18 mouse cellular contexts compared by ENCODE assay signal in genomic region chr9:115862802-115863201, GRCm38 (mm10). TPM values are rescaled to one million over a fixed set of nuclear protein-coding genes. Genes with fewer than 3 reads are reported as not detected.
DNase-seq lines count a peak whose midpoint lies in the region; ATAC-seq and TF ChIP-seq lines count a peak whose summit lies in the region.
"Had no signal": no experiment of that assay in that cellular context is flagged by ENCODE, and none has a peak within 500 bp of the region (broad histone marks: within the 10 kb centered on the region; RNA-seq: fewer than 3 reads in every experiment).

No protein-coding gene starts in this region.

- ATAC-seq in kidney, embryonic 15.5 days (replicated peaks; ENCODE audit: low FRiP score), result 0 out of 2 replicates have a peak, but pooled peaks have one; percentile 4
- peak; percentile 86 for ATAC-seq in common myeloid progenitor, adult 5-6 weeks (replicated peaks; ENCODE audit: low read depth, poor library complexity, severe bottlenecking)
- peak; percentile 83 for ATAC-seq in liver, embryonic 14.5 days (ENCODE audit: insufficient read depth)
- no peak for ATAC-seq in midbrain, embryonic 15.5 days (replicated peaks)
- ATAC-seq in erythroblast, adult 5-6 weeks (replicated peaks; ENCODE audit: low FRiP score, poor library complexity, severe bottlenecking), result no peak
- ATAC-seq: forebrain, embryonic 13.5 days; intestine, postnatal 0 days had no signal

- no peak overlapping the region for H3K27ac ChIP-seq in kidney, embryonic 15.5 days
- no peak overlapping the region for H3K27ac ChIP-seq in liver, embryonic 14.5 days
- H3K27ac ChIP-seq in midbrain, embryonic 15.5 days, result no peak overlapping the region
- H3K27ac ChIP-seq: embryonic facial prominence, embryonic 13.5 days; forebrain, embryonic 13.5 days; gastrocnemius, adult 2 months; heart, embryonic 13.5 days; lung, embryonic 15.5 days; midbrain, embryonic 10.5 days had no signal

- no peak overlapping the region for H3K9ac ChIP-seq in kidney, embryonic 15.5 days
- H3K9ac ChIP-seq in liver, embryonic 14.5 days (replicated peaks), result no peak overlapping the region
- no peak overlapping the region for H3K9ac ChIP-seq in midbrain, embryonic 15.5 days
- H3K9ac ChIP-seq: embryonic facial prominence, embryonic 13.5 days; forebrain, embryonic 13.5 days; heart, embryonic 13.5 days; lung, embryonic 15.5 days had no signal

- no peaks in the 10 kb centered on the region for H3K4me1 ChIP-seq in kidney, embryonic 15.5 days
- H3K4me1 ChIP-seq in liver, embryonic 14.5 days (replicated peaks; ENCODE audit: control insufficient read depth in 2 of 2, insufficient read depth in 2 of 2, low read length in 1 of 2), result no peaks in the 10 kb centered on the region
- no peaks in the 10 kb centered on the region for H3K4me1 ChIP-seq in midbrain, embryonic 15.5 days
- H3K4me1 ChIP-seq: forebrain, embryonic 13.5 days; midbrain, embryonic 10.5 days had no signal

- TF ChIP-seq EP300 in liver, embryonic 14.5 days (IDR thresholded peaks at IDR 0.05; ENCODE audit: low read depth), result no peak

- no peaks in the 10 kb centered on the region for H3K27me3 ChIP-seq in kidney, embryonic 15.5 days
- H3K27me3 ChIP-seq in liver, embryonic 14.5 days (ENCODE audit: control insufficient read depth, insufficient read depth, low read length), result no peaks in the 10 kb centered on the region
- H3K27me3 ChIP-seq in midbrain, embryonic 15.5 days (replicated peaks), result no peaks in the 10 kb centered on the region
- H3K27me3 ChIP-seq: embryonic facial prominence, embryonic 13.5 days; forebrain, embryonic 13.5 days; heart, embryonic 13.5 days; lung, embryonic 15.5 days had no signal

- H3K4me2 ChIP-seq in kidney, embryonic 15.5 days, result no peak overlapping the region
- H3K4me2 ChIP-seq in liver, embryonic 14.5 days (ENCODE audit: low read depth), result no peak overlapping the region
- H3K4me2 ChIP-seq in midbrain, embryonic 15.5 days, result no peak overlapping the region
- H3K4me2 ChIP-seq: embryonic facial prominence, embryonic 13.5 days; forebrain, embryonic 13.5 days; heart, embryonic 13.5 days; lung, embryonic 15.5 days had no signal

- H3K36me3 ChIP-seq in kidney, embryonic 15.5 days, result no peaks in the 10 kb centered on the region
- H3K36me3 ChIP-seq in liver, embryonic 14.5 days (replicated peaks; ENCODE audit: control insufficient read depth, insufficient read depth, low read depth), result no peaks in the 10 kb centered on the region
- no peaks in the 10 kb centered on the region for H3K36me3 ChIP-seq in midbrain, embryonic 15.5 days (replicated peaks)
- H3K36me3 ChIP-seq: embryonic facial prominence, embryonic 13.5 days; heart, embryonic 13.5 days; lung, embryonic 15.5 days; midbrain, embryonic 10.5 days had no signal

- H3K4me3 ChIP-seq in kidney, embryonic 15.5 days (replicated peaks), result no peak overlapping the region
- no peak overlapping the region for H3K4me3 ChIP-seq in liver, embryonic 14.5 days (ENCODE audit: insufficient read depth in 1 of 2, low read depth in 2 of 2, low read length in 2 of 2)
- H3K4me3 ChIP-seq in midbrain, embryonic 15.5 days, result no peak overlapping the region
- H3K4me3 ChIP-seq: embryonic facial prominence, embryonic 13.5 days; forebrain, embryonic 13.5 days; gastrocnemius, adult 2 months; heart, embryonic 13.5 days; lung, embryonic 15.5 days; midbrain, embryonic 10.5 days had no signal

- no peak for TF ChIP-seq CTCF in liver, embryonic 14.5 days (IDR thresholded peaks at IDR 0.05; ENCODE audit: low read depth)

- WGBS in kidney, embryonic 15.5 days, result 70% methylated on average over 5 of the region's 5 CpGs
- WGBS in liver, embryonic 14.5 days (ENCODE audit: insufficient replicate concordance), result 27% methylated on average over 5 of the region's 5 CpGs
- WGBS in midbrain, embryonic 15.5 days, result 74% methylated on average over 5 of the region's 5 CpGs

- no peaks in the 10 kb centered on the region for H3K9me3 ChIP-seq in kidney, embryonic 15.5 days (replicated peaks)
- no peaks in the 10 kb centered on the region for H3K9me3 ChIP-seq in liver, embryonic 14.5 days (ENCODE audit: control insufficient read depth, low read length)
- H3K9me3 ChIP-seq in midbrain, embryonic 15.5 days, result no peaks in the 10 kb centered on the region
- H3K9me3 ChIP-seq: forebrain, embryonic 13.5 days; heart, embryonic 13.5 days; lung, embryonic 15.5 days; midbrain, embryonic 10.5 days had no signal

- DNase-seq in kidney, postnatal 4 days, result no peak
- peak; percentile 19 to 47 (median 23) for DNase-seq in liver, embryonic 14.5 days (ENCODE audit: low read depth in 3 of 3, low spot score in 3 of 3)
- no peak for DNase-seq in kidney, postnatal 14 days
- no peak for DNase-seq in cerebellum, postnatal 10 days
- DNase-seq: adrenal gland, adult 8-10 months; kidney, postnatal 25 days; right cerebral cortex, postnatal 4 days had no signal

RNA-seq across cellular contexts. Expression of gene Gadl1, which starts 46.5 kb away (rescaled TPM):
- polyA plus RNA-seq in kidney, embryonic 15.5 days (2015; fragmentation: Nextera tagmentation; extraction: Ambion mirVana), result 0.30 and 0.51 TPM in 2 replicates
- 1.2 and 1.8 TPM in 2 replicates for total RNA-seq in common myeloid progenitor, adult 5-6 weeks (2017)
- polyA plus RNA-seq in liver, embryonic 14.5 days (2012; rRNA removed), result not detected in 2 replicates
- 0.23 and 0.38 TPM in 2 replicates for polyA plus RNA-seq in liver, embryonic 14.5 days (2014; fragmentation: Nextera tagmentation; extraction: Ambion mirVana)
- polyA plus RNA-seq in midbrain, embryonic 15.5 days (2015; fragmentation: Nextera tagmentation; extraction: Ambion mirVana), result 0.18 and 0.49 TPM in 2 replicates
- total RNA-seq in erythroblast, adult 5-6 weeks (2015; ENCODE audit: low replicate concordance), result not detected in 2 replicates
- 0.98 TPM in 1 of 2 replicates, not detected in the other for total RNA-seq in erythroblast, adult 5-6 weeks (2017; ENCODE audit: low replicate concordance)

Comparison
In these comparisons a context has a peak if more than half of its experiments do, and no peak if none do; other contexts are left out.
1. ATAC-seq: peak in kidney, embryonic 15.5 days (single experiment), common myeloid progenitor, adult 5-6 weeks (single experiment) and liver, embryonic 14.5 days (single experiment); none in midbrain, embryonic 15.5 days (single experiment) and erythroblast, adult 5-6 weeks (single experiment).
2. DNase-seq: peak in liver, embryonic 14.5 days (3 of 3); none in kidney, postnatal 4 days (0 of 2), kidney, postnatal 14 days (single experiment) and cerebellum, postnatal 10 days (0 of 2).